ENCODE assay signal across 10 mouse cellular contexts in the genomic region with DNA sequence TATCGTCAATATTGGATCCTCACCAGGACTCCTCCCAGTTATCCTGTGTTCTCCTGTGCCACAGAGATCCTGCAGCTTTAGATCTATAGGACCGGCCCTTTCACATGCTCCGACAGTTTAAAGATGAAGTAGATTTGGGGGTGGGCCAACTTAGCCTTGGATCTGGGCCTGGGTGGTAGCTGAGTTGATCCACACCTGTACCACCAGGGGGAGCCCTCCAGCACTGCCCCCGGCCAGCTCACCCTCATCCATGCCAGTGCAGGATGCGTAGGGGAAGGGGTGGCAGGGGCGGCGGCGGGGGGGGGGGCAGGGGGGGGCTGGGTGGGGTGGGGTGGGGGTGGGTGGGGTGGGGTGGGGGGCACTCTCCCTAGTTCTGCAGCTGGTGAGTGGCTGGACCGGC. TPM values are rescaled to one million over a fixed set of nuclear protein-coding genes. Genes with fewer than 3 reads are reported as not detected.
DNase-seq lines count a peak whose midpoint lies in the region; ATAC-seq lines count a peak whose summit lies in the region.
"Had no signal": no experiment of that assay in that cellular context is flagged by ENCODE, and none has a peak within 500 bp of the region (broad histone marks: within the 10 kb centered on the region; RNA-seq: fewer than 3 reads in every experiment).

No protein-coding gene starts in this region.

- no peaks in the 10 kb centered on the region for H3K27me3 ChIP-seq in kidney, embryonic 16.5 days (ENCODE audit: insufficient read depth, low read length)
- no peaks in the 10 kb centered on the region for H3K27me3 ChIP-seq in forebrain, embryonic 11.5 days (ENCODE audit: control insufficient read depth, insufficient read depth, low read length)

- H3K4me3 ChIP-seq in kidney, embryonic 16.5 days (ENCODE audit: low read length): no peak overlapping the region
- no peak overlapping the region for H3K4me3 ChIP-seq in forebrain, embryonic 11.5 days (ENCODE audit: low read depth, low read length)

- no peaks in the 10 kb centered on the region for H3K36me3 ChIP-seq in kidney, embryonic 16.5 days (ENCODE audit: insufficient read depth, low read length)
- no peaks in the 10 kb centered on the region for H3K36me3 ChIP-seq in forebrain, embryonic 11.5 days (ENCODE audit: control insufficient read depth, insufficient read depth, low read length)

- no peak overlapping the region for H3K4me2 ChIP-seq in kidney, embryonic 16.5 days (replicated peaks; ENCODE audit: low read depth, low read length)
- H3K4me2 ChIP-seq in forebrain, embryonic 11.5 days (ENCODE audit: low read depth, low read length, severe bottlenecking): no peak overlapping the region

- ATAC-seq in CD4-positive, CD25-positive, alpha-beta regulatory T cell, adult 4 months: no peak
- no peak for ATAC-seq in kidney, embryonic 16.5 days (ENCODE audit: low FRiP score, low TSS enrichment)
- no peak for ATAC-seq in forebrain, embryonic 11.5 days (replicated peaks; ENCODE audit: low FRiP score)
- ATAC-seq in erythroblast, adult 5-6 weeks (replicated peaks; ENCODE audit: low FRiP score, poor library complexity, severe bottlenecking): no peak

- H3K9ac ChIP-seq in kidney, embryonic 16.5 days (replicated peaks; ENCODE audit: low read length): no peak overlapping the region
- no peak overlapping the region for H3K9ac ChIP-seq in forebrain, embryonic 11.5 days (ENCODE audit: low read length)

- 85% methylated on average over 5 of the region's 9 CpGs for WGBS in kidney, embryonic 16.5 days
- WGBS in forebrain, embryonic 11.5 days: 78% methylated on average over 5 of the region's 9 CpGs

- H3K27ac ChIP-seq in kidney, embryonic 16.5 days (ENCODE audit: low read length): no peak overlapping the region
- no peak overlapping the region for H3K27ac ChIP-seq in forebrain, embryonic 11.5 days (ENCODE audit: low read depth, low read length)

- no peaks in the 10 kb centered on the region for H3K4me1 ChIP-seq in kidney, embryonic 16.5 days (ENCODE audit: insufficient read depth, low read length)
- no peaks in the 10 kb centered on the region for H3K4me1 ChIP-seq in forebrain, embryonic 11.5 days (replicated peaks; ENCODE audit: control insufficient read depth, insufficient read depth, low read length)

- H3K9me3 ChIP-seq in kidney, embryonic 16.5 days (ENCODE audit: low read length): no peaks in the 10 kb centered on the region
- H3K9me3 ChIP-seq in forebrain, embryonic 11.5 days (ENCODE audit: control insufficient read depth, low read length): no peaks in the 10 kb centered on the region

- DNase-seq in CD4-positive, CD25-positive, alpha-beta regulatory T cell, adult 2 months (ENCODE audit: low read depth, low spot score): peak; percentile 70
- DNase-seq in kidney, postnatal 14 days: peak; percentile 36
- DNase-seq in induced T-regulatory cell, adult 2 months (ENCODE audit: low read depth): peak; percentile 62
- DNase-seq in testis, postnatal 10 days (ENCODE audit: low spot score): peak; percentile 59
- DNase-seq in forebrain, embryonic 11.5 days (ENCODE audit: low spot score): no peak
- DNase-seq: adrenal gland, adult 2 months; embryo, embryonic 11 days had no signal

RNA-seq across cellular contexts. Expression of a gene that starts 38.7 kb away (rescaled TPM):
- polyA plus RNA-seq in CD4-positive, CD25-positive, alpha-beta regulatory T cell, adult 4 months (2017; shearing (Covaris generic)): 1 to 10 TPM; 1.7 to 3.7 TPM
- 21.4 and 22.9 TPM in 2 replicates for polyA plus RNA-seq in kidney, embryonic 16.5 days (2015; fragmentation: Nextera tagmentation; extraction: Ambion mirVana)
- polyA plus RNA-seq in forebrain, embryonic 11.5 days (2014; fragmentation: Nextera tagmentation; extraction: Ambion mirVana): 16.1 and 17.8 TPM in 2 replicates
- 9.0 and 9.6 TPM in 2 replicates for total RNA-seq in erythroblast, adult 5-6 weeks (2015; ENCODE audit: low replicate concordance)
- total RNA-seq in erythroblast, adult 5-6 weeks (2017; ENCODE audit: low replicate concordance): 2.9 and 5.0 TPM in 2 replicates
